Mouse (Mus musculus): ENCODE data around the gene Prkar1a. TPM values are rescaled to one million over a fixed set of nuclear protein-coding genes. Genes with fewer than 3 reads are reported as not detected.

The Prkar1a gene
- 408 and 411 TPM in 2 replicates for polyA plus RNA-seq (2014; fragmentation: Nextera tagmentation; extraction: Ambion mirVana)

GRCm38 (mm10) chr11:109649206-109649605 lies at the start of gene Prkar1a:
Prkar1a (plus strand) TSS chr11:109649405.
- ATAC-seq (ENCODE audit: insufficient read depth) (no peak), DNase-seq (peak; percentile 28)
- H3K4me3 ChIP-seq (ENCODE audit: low read depth, low read length), result peak within 1 kb of the TSS; percentile 93
- WGBS, result 3% methylated on average over 8 of the region's 8 CpGs
- peaks cover 23% of the 10 kb centered on the region for H3K4me1 ChIP-seq (ENCODE audit: insufficient read depth)
- peaks cover 12% of the 10 kb centered on the region for H3K36me3 ChIP-seq (ENCODE audit: insufficient read depth)
- TF ChIP-seq CTCF (IDR thresholded peaks at IDR 0.05; ENCODE audit: low read depth), result no peak
- peak within 1 kb of the TSS; percentile 89 for H3K4me2 ChIP-seq
- H3K9ac ChIP-seq, result peak within 1 kb of the TSS; percentile 97
- H3K9me3 ChIP-seq (ENCODE audit: low read depth, low read length), result no peaks in the 10 kb centered on the region
- H3K27me3 ChIP-seq (ENCODE audit: insufficient read depth, low read length), result no peaks in the 10 kb centered on the region
- peak within 1 kb of the TSS; percentile 95; the same call in 1 of the 2 replicates for H3K27ac ChIP-seq (ENCODE audit: low read depth)

- Histone ChIP-seq H3K4me1 (ENCODE audit: insufficient read depth) (0 out of 2 replicates have a peak, but pooled peaks cover 5% of the 10 kb centered on the region), H3K9ac (no peak overlapping the region), H3K27ac (ENCODE audit: low read depth) (no peak overlapping the region), H3K9me3 (ENCODE audit: low read depth, low read length) (no peaks in the 10 kb centered on the region), H3K36me3 (ENCODE audit: insufficient read depth) (peaks cover 4% of the 10 kb centered on the region), H3K4me3 (ENCODE audit: low read depth, low read length) (no peak overlapping the region), H3K27me3 (ENCODE audit: insufficient read depth, low read length) (no peaks in the 10 kb centered on the region), H3K4me2 (no peak overlapping the region)
- no peak for TF ChIP-seq CTCF (IDR thresholded peaks at IDR 0.05; ENCODE audit: low read depth)
- WGBS, result 79% methylated on average over 6 of the region's 6 CpGs
- DNase-seq (no peak), ATAC-seq (ENCODE audit: insufficient read depth) (no peak)
These were observed 41.6 kb upstream of the Prkar1a start for GRCm38 (mm10) chr11:109607600-109607999.

GRCm38 (mm10) chr11:109608976-109609625 lies 40.1 kb upstream of the Prkar1a start:
- H3K4me1 ChIP-seq (ENCODE audit: insufficient read depth), result 0 out of 2 replicates have a peak, but pooled peaks cover 5% of the 10 kb centered on the region
- H3K36me3 ChIP-seq (ENCODE audit: insufficient read depth), result no peaks in the 10 kb centered on the region
- H3K27me3 ChIP-seq (ENCODE audit: insufficient read depth, low read length), result no peaks in the 10 kb centered on the region
- no peak overlapping the region for H3K4me3 ChIP-seq (ENCODE audit: low read depth, low read length)
- H3K9ac ChIP-seq, result no peak overlapping the region
- no peaks in the 10 kb centered on the region for H3K9me3 ChIP-seq (ENCODE audit: low read depth, low read length)
- DNase-seq (no peak), ATAC-seq (ENCODE audit: insufficient read depth) (no peak)
- WGBS, result 67% methylated on average over 6 of the region's 6 CpGs
- no peak for TF ChIP-seq CTCF (IDR thresholded peaks at IDR 0.05; ENCODE audit: low read depth)
- no peak overlapping the region for H3K27ac ChIP-seq (ENCODE audit: low read depth)
- H3K4me2 ChIP-seq, result peak overlapping the region; percentile 75; the same call in 1 of the 2 replicates

GRCm38 (mm10) chr11:109610046-109610794 lies 39.0 kb upstream of the Prkar1a start:
- H3K9ac ChIP-seq, result peak overlapping the region; percentile 83
- peak; percentile 38 for DNase-seq

GRCm38 (mm10) chr11:109610795-109611302 lies 38.4 kb upstream of the Prkar1a start:
- peak; percentile 19 for TF ChIP-seq CTCF (IDR thresholded peaks at IDR 0.05; ENCODE audit: low read depth)
- Histone ChIP-seq H3K4me1 (ENCODE audit: insufficient read depth) (0 out of 2 replicates have a peak, but pooled peaks cover 5% of the 10 kb centered on the region), H3K27me3 (ENCODE audit: insufficient read depth, low read length) (no peaks in the 10 kb centered on the region), H3K4me3 (ENCODE audit: low read depth, low read length) (peak overlapping the region; percentile 76), H3K4me2 (peak overlapping the region; percentile 75), H3K36me3 (ENCODE audit: insufficient read depth) (no peaks in the 10 kb centered on the region), H3K9ac (peak overlapping the region; percentile 83), H3K27ac (ENCODE audit: low read depth) (peak overlapping the region; percentile 88), H3K9me3 (ENCODE audit: low read depth, low read length) (no peaks in the 10 kb centered on the region)
- ATAC-seq (ENCODE audit: insufficient read depth) (no peak; the same call in 1 of the 2 replicates), DNase-seq (no peak)
- WGBS, result under 1% methylated on average over 26 of the region's 26 CpGs

More at GRCm38 (mm10) chr11:109610046-109610794, 39.0 kb upstream of the Prkar1a start:
- Histone ChIP-seq H3K36me3 (ENCODE audit: insufficient read depth) (no peaks in the 10 kb centered on the region), H3K9me3 (ENCODE audit: low read depth, low read length) (no peaks in the 10 kb centered on the region), H3K4me2 (peak overlapping the region; percentile 75), H3K4me3 (ENCODE audit: low read depth, low read length) (peak overlapping the region; percentile 76), H3K27me3 (ENCODE audit: insufficient read depth, low read length) (no peaks in the 10 kb centered on the region), H3K4me1 (ENCODE audit: insufficient read depth) (0 out of 2 replicates have a peak, but pooled peaks cover 5% of the 10 kb centered on the region), H3K27ac (ENCODE audit: low read depth) (peak overlapping the region; percentile 88)
- WGBS, result 15% methylated on average over 9 of the region's 9 CpGs
- TF ChIP-seq CTCF (IDR thresholded peaks at IDR 0.05; ENCODE audit: low read depth), result no peak
- ATAC-seq (ENCODE audit: insufficient read depth), result no peak; the same call in 1 of the 2 replicates

- H3K4me3 ChIP-seq (ENCODE audit: low read depth, low read length), result peak within 1 kb of the TSS; percentile 76
- TF ChIP-seq CTCF (IDR thresholded peaks at IDR 0.05; ENCODE audit: low read depth), result no peak
- H3K9ac ChIP-seq, result peak within 1 kb of the TSS; percentile 83
- peak within 1 kb of the TSS; percentile 88 for H3K27ac ChIP-seq (ENCODE audit: low read depth)
- H3K27me3 ChIP-seq (ENCODE audit: insufficient read depth, low read length), result no peaks in the 10 kb centered on the region
- 0 out of 2 replicates have a peak, but pooled peaks cover 5% of the 10 kb centered on the region for H3K4me1 ChIP-seq (ENCODE audit: insufficient read depth)
- ATAC-seq (ENCODE audit: insufficient read depth), result peak; percentile 96
- peak; percentile 99 for DNase-seq
- H3K9me3 ChIP-seq (ENCODE audit: low read depth, low read length), result no peaks in the 10 kb centered on the region
- H3K4me2 ChIP-seq, result peak within 1 kb of the TSS; percentile 75
- no peaks in the 10 kb centered on the region for H3K36me3 ChIP-seq (ENCODE audit: insufficient read depth)
- 1% methylated on average over 56 of the region's 58 CpGs for WGBS
These were observed 37.7 kb upstream of the Prkar1a start, which contains the start of gene Wipi1 for GRCm38 (mm10) chr11:109611303-109612149. Wipi1 (minus strand) TSS chr11:109611967.
